ENCODE assay signal across 21 mouse cellular contexts in the genomic region with DNA sequence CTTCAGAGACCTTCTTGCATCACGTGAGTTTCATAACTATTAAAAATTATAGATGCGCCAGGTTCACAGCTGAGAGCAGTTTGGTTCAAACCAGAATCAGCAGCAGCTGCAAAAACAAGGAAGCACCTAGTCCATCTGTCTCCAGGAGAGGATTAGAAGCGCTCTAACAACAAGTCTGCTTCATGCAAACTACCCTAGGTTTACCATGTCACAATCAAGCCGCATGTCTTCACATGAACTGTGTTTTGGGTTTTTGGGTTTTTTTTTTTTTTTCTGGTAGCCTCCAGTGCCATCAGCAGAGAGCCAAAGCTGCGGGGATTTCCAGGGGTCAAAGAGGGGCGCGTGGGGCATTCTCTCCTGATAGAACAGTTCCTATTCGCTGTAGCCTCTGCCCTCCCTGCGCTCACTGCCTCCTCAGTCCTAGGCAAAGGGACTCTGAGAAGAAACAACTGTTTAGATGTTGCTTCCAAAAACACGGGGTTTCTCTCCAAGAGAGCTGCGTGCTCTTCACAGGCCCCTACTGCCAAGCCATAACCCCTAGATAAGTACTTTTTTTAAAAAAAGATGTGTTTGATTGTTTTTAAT.
DNase-seq lines count a peak whose midpoint lies in the region; ATAC-seq and TF ChIP-seq lines count a peak whose summit lies in the region.
"Had no signal": no experiment of that assay in that cellular context is flagged by ENCODE, and none has a peak within 500 bp of the region (broad histone marks: within the 10 kb centered on the region; RNA-seq: fewer than 3 reads in every experiment).

No protein-coding gene starts in this region.

- no peak for ATAC-seq in kidney, embryonic 15.5 days (replicated peaks; ENCODE audit: low FRiP score)
- peak; percentile 77 for ATAC-seq in lung, postnatal 0 days
- no peak for ATAC-seq in midbrain, embryonic 16.5 days
- no peak for ATAC-seq in liver, embryonic 11.5 days (replicated peaks; ENCODE audit: low FRiP score)
- ATAC-seq: forebrain, embryonic 16.5 days; hindbrain, postnatal 0 days; liver, postnatal 0 days had no signal

- no peak for TF ChIP-seq EP300 in lung, postnatal 0 days (IDR thresholded peaks at IDR 0.05)

- no peak overlapping the region for H3K9ac ChIP-seq in kidney, embryonic 15.5 days
- H3K9ac ChIP-seq in lung, postnatal 0 days (replicated peaks; ENCODE audit: low read depth), result no peak overlapping the region
- no peak overlapping the region for H3K9ac ChIP-seq in midbrain, embryonic 16.5 days (ENCODE audit: low read depth, low read length)
- H3K9ac ChIP-seq in liver, embryonic 11.5 days (ENCODE audit: low read depth, low read length), result no peak overlapping the region
- H3K9ac ChIP-seq: embryonic facial prominence, embryonic 13.5 days; liver, postnatal 0 days had no signal

- no peaks in the 10 kb centered on the region for H3K9me3 ChIP-seq in kidney, embryonic 15.5 days (replicated peaks)
- no peaks in the 10 kb centered on the region for H3K9me3 ChIP-seq in lung, postnatal 0 days (ENCODE audit: low read length)
- no peaks in the 10 kb centered on the region for H3K9me3 ChIP-seq in limb, embryonic 10.5 days (replicated peaks)
- H3K9me3 ChIP-seq in midbrain, embryonic 16.5 days (replicated peaks; ENCODE audit: control insufficient read depth, low read length, poor library complexity, severe bottlenecking), result no peaks in the 10 kb centered on the region
- H3K9me3 ChIP-seq in liver, embryonic 11.5 days (ENCODE audit: control insufficient read depth, low read length), result no peaks in the 10 kb centered on the region
- H3K9me3 ChIP-seq: embryonic facial prominence, embryonic 13.5 days; hindbrain, embryonic 10.5 days; midbrain, embryonic 10.5 days had no signal

- H3K27ac ChIP-seq in kidney, embryonic 15.5 days, result peak overlapping the region; percentile 64
- no peak overlapping the region for H3K27ac ChIP-seq in lung, postnatal 0 days (ENCODE audit: low read length)
- H3K27ac ChIP-seq in limb, embryonic 10.5 days, result peak overlapping the region; percentile 27; the same call in 1 of the 2 replicates
- no peak overlapping the region for H3K27ac ChIP-seq in midbrain, embryonic 16.5 days (ENCODE audit: low read length)
- H3K27ac ChIP-seq in liver, embryonic 11.5 days (ENCODE audit: low read depth, low read length), result no peak overlapping the region
- H3K27ac ChIP-seq: embryonic facial prominence, embryonic 13.5 days; hindbrain, embryonic 10.5 days; hindbrain, postnatal 0 days; midbrain, embryonic 10.5 days had no signal

- H3K27me3 ChIP-seq in kidney, embryonic 15.5 days, result no peaks in the 10 kb centered on the region
- H3K27me3 ChIP-seq in lung, postnatal 0 days (replicated peaks; ENCODE audit: insufficient read depth, low read length), result no peaks in the 10 kb centered on the region
- H3K27me3 ChIP-seq in limb, embryonic 10.5 days (ENCODE audit: low read depth, poor library complexity, severe bottlenecking), result no peaks in the 10 kb centered on the region
- no peaks in the 10 kb centered on the region for H3K27me3 ChIP-seq in midbrain, embryonic 16.5 days (ENCODE audit: control insufficient read depth, insufficient read depth, low read depth, low read length)
- no peaks in the 10 kb centered on the region for H3K27me3 ChIP-seq in liver, embryonic 11.5 days (replicated peaks; ENCODE audit: control insufficient read depth, insufficient read depth, low read length)
- H3K27me3 ChIP-seq: embryonic facial prominence, embryonic 13.5 days had no signal

- 63% methylated on average over 11 of the region's 11 CpGs for WGBS in kidney, embryonic 15.5 days
- WGBS in lung, postnatal 0 days, result 64% methylated on average over 11 of the region's 11 CpGs
- 66% methylated on average over 11 of the region's 11 CpGs for WGBS in limb, embryonic 10.5 days
- WGBS in midbrain, embryonic 16.5 days, result 67% methylated on average over 11 of the region's 11 CpGs
- WGBS in liver, embryonic 11.5 days, result 59% methylated on average over 11 of the region's 11 CpGs

- no peak overlapping the region for H3K4me3 ChIP-seq in kidney, embryonic 15.5 days (replicated peaks)
- H3K4me3 ChIP-seq in lung, postnatal 0 days (ENCODE audit: low read depth, low read length), result no peak overlapping the region
- no peak overlapping the region for H3K4me3 ChIP-seq in limb, embryonic 10.5 days
- H3K4me3 ChIP-seq in midbrain, embryonic 16.5 days (ENCODE audit: low read depth, low read length), result no peak overlapping the region
- no peak overlapping the region for H3K4me3 ChIP-seq in liver, embryonic 11.5 days (ENCODE audit: low read depth, low read length)
- H3K4me3 ChIP-seq: embryonic facial prominence, embryonic 13.5 days; hindbrain, embryonic 10.5 days; midbrain, embryonic 10.5 days had no signal

- no peak for DNase-seq in kidney, adult 11 months
- DNase-seq in lung, postnatal 0 days (ENCODE audit: low spot score), result peak; percentile 70
- DNase-seq in lung, postnatal 14 days, result no peak
- peak; percentile 41 for DNase-seq in embryo, embryonic 11 days
- no peak for DNase-seq in limb, embryonic 10.5 days (ENCODE audit: low spot score)
- DNase-seq in liver, embryonic 11.5 days (ENCODE audit: low spot score), result no peak
- DNase-seq: adrenal gland, postnatal 25 days; cerebellum, adult 11-12 months; cerebellum, postnatal 14 days; gastrocnemius, postnatal 25 days; kidney, adult 18-20 months; liver; liver, postnatal 0 days; thymus, adult 18-20 months had no signal

- no peak for TF ChIP-seq CTCF in lung, postnatal 0 days (IDR thresholded peaks at IDR 0.05)

- no peaks in the 10 kb centered on the region for H3K36me3 ChIP-seq in kidney, embryonic 15.5 days
- no peaks in the 10 kb centered on the region for H3K36me3 ChIP-seq in lung, postnatal 0 days (ENCODE audit: insufficient read depth, low read length)
- no peaks in the 10 kb centered on the region for H3K36me3 ChIP-seq in limb, embryonic 10.5 days
- H3K36me3 ChIP-seq in midbrain, embryonic 16.5 days (ENCODE audit: control insufficient read depth, insufficient read depth, low read length), result no peaks in the 10 kb centered on the region
- H3K36me3 ChIP-seq in liver, embryonic 11.5 days (ENCODE audit: control insufficient read depth, insufficient read depth, low read length), result no peaks in the 10 kb centered on the region
- H3K36me3 ChIP-seq: embryonic facial prominence, embryonic 13.5 days; hindbrain, embryonic 10.5 days; midbrain, embryonic 10.5 days had no signal

- no peak overlapping the region for H3K4me2 ChIP-seq in kidney, embryonic 15.5 days
- no peak overlapping the region for H3K4me2 ChIP-seq in lung, postnatal 0 days (replicated peaks; ENCODE audit: low read depth, low read length)
- H3K4me2 ChIP-seq in midbrain, embryonic 16.5 days (ENCODE audit: low read length), result no peak overlapping the region
- H3K4me2 ChIP-seq in liver, embryonic 11.5 days, result no peak overlapping the region
- H3K4me2 ChIP-seq: embryonic facial prominence, embryonic 13.5 days had no signal

- peaks cover 20% of the 10 kb centered on the region for H3K4me1 ChIP-seq in kidney, embryonic 15.5 days
- H3K4me1 ChIP-seq in lung, postnatal 0 days (ENCODE audit: insufficient read depth, low read depth, low read length), result no peaks in the 10 kb centered on the region
- peaks cover 22% of the 10 kb centered on the region for H3K4me1 ChIP-seq in limb, embryonic 10.5 days
- no peaks in the 10 kb centered on the region for H3K4me1 ChIP-seq in midbrain, embryonic 16.5 days (ENCODE audit: control insufficient read depth, insufficient read depth, low read length)
- no peaks in the 10 kb centered on the region for H3K4me1 ChIP-seq in liver, embryonic 11.5 days (replicated peaks; ENCODE audit: control insufficient read depth, insufficient read depth, low read length)
- H3K4me1 ChIP-seq: midbrain, embryonic 10.5 days had no signal

Comparison
In these comparisons a context has a peak if more than half of its experiments do, and no peak if none do; other contexts are left out.
1. DNase-seq: peak in lung, postnatal 0 days (single experiment) and embryo, embryonic 11 days (single experiment); none in kidney, adult 11 months (single experiment), lung, postnatal 14 days (single experiment), limb, embryonic 10.5 days (single experiment) and liver, embryonic 11.5 days (single experiment).
2. H3K27ac ChIP-seq: peak in kidney, embryonic 15.5 days (single experiment) and limb, embryonic 10.5 days (single experiment); none in lung, postnatal 0 days (single experiment), midbrain, embryonic 16.5 days (single experiment) and liver, embryonic 11.5 days (single experiment).